Mouse (Mus musculus) kidney, adult 2 months (tissue): Measurements from ENCODE around the gene Ddah2.

Experiments used
- CTCF ChIP-seq: fragments of 200-500 bp; conservative IDR thresholded peaks from 2 replicates; pipeline ENCODE4 v1.5.1; 2011; ENCODE audit warnings: low read depth, mild to moderate bottlenecking, control low read depth, low read length, moderate library complexity, mixed read lengths; ENCODE audit not compliant: insufficient read depth, insufficient read length
- POLR2A ChIP-seq: fragments of 200-500 bp; IDR thresholded peaks from one replicate; pipeline ENCODE4 v1.6.1; 2011; ENCODE audit warnings: low read depth, low read length, control low read depth

DNA sequence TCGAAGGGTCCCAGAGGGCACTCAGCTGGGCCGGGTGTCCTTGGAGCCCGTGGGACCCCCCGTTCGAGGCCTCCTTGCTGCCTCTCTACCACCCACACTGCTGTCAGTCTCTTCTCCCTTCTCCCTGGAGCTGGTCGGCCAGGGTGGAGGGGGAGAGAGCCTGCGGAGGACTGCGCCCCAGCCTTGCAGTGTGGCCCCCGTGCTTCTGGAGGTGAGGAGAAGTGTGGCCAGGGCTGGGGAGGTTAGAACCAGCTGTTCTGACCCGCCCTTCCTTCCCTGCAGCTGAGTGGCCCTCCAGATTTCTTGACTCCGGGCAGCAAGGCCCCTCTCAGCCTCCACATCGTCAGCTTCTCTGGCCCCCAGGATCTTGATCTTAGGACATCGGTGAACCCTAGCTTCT, 34.6 kb upstream of the Ddah2 start:
- TF ChIP-seq POLR2A, result no peak
- no peak for TF ChIP-seq CTCF
